Comparison of ENCODE assay signal across 11 mouse cellular contexts in genomic region chr14:33953761-33954160, GRCm38 (mm10). TPM values are rescaled to one million over a fixed set of nuclear protein-coding genes. Genes with fewer than 3 reads are reported as not detected.
"Had no signal": no experiment of that assay in that cellular context is flagged by ENCODE, and none has a peak within 500 bp of the region (broad histone marks: within the 10 kb centered on the region; RNA-seq: fewer than 3 reads in every experiment).

Gene Rbp3 (plus strand): TSS chr14:33954003.

- DNase-seq: lung, adult 18-20 months; lung, embryonic 14.5 days; lung, postnatal 10 days; lung, postnatal 4 days; right cerebral cortex, adult 18-20 months; thymus, adult 2 months; thymus, postnatal 25 days; thymus, postnatal 4 days had no signal

RNA-seq across cellular contexts. Expression of gene Rbp3, which starts in this region (rescaled TPM):
- total RNA-seq: liver, adult 2 months; megakaryocyte, adult 5-6 weeks; megakaryocyte-erythroid progenitor cell, adult 5-6 weeks had no signal
